Mouse (Mus musculus) regulatory T cell (primary cell): ENCODE measurements around the gene Kcnj5.

Experiments used
- in situ Hi-C: fragments of 300-600 bp; cut with MboI, MseI; formaldehyde crosslinking; loops from one replicate; pipeline ENCODE4 v1.15.1; 2025; ENCODE audit warnings: high pct_unique_total_duplicates

Kcnj5 gene

DNA sequence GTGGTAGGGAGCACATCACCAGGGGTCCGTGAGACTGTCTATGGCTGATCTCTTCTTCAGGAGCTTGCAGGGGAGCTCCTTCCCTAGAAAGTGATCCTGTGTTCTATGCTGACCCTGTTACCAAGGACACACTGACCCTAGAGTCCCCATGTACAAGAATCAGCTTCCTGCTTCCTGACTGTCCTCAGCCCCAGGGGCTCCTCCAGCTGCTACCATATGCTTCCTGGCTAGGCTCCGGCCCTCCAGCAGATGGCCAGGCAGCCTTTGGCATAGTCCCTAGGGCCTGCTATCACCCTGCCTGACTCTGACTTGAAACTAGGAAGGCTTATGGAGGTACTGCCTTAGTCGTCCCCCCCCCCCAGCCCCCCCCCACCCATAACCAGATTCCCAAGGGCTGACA is 24.0 kb downstream of the Kcnj5 start:
- in situ Hi-C loops: no loop called here

DNA sequence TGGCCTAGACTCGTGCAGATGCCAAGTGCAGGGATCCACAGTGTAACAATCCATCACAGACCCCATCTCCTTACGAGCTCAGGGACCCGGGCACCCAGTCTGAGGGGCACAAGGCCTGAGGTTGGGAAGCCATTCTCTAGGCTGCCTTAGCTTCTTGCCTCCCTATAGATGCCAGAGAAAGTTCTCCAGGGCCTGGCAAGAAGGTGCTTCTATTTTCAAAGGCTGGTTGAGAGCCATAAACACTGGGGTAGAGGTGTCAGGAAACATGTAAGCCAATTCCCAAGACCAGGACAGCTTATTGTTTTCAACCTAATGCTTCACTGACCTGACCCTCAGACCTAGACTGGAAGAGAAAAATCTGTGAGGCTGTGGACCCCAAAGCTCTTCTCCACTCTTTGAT is 28.2 kb downstream of the Kcnj5 start:
- in situ Hi-C loops: no loop called here

DNA sequence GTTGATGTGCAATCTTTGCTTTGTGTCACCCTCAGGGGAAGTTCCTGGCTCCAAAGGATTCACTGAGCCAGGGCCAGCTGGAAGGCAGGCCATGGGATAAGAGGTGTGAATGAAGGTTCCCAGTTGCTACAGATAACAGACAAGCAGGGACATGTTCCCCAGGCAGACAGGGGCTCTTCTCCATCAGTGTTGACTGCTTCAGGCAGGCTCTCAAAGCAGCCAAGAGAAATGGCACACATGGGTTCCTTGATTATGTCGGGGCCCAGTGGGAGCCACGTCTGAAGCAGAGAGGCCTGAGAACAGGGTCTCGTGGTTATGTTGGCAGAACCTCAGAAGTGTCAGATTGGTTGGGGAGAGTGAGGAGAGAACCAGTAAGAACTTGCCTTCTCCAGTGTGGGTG is 30.1 kb downstream of the Kcnj5 start:
- in situ Hi-C loops: no loop called here

GRCm38 (mm10) chr9:32312208-32312607 is 31.9 kb downstream of the Kcnj5 start:
- in situ Hi-C loops: no loop called here

DNA sequence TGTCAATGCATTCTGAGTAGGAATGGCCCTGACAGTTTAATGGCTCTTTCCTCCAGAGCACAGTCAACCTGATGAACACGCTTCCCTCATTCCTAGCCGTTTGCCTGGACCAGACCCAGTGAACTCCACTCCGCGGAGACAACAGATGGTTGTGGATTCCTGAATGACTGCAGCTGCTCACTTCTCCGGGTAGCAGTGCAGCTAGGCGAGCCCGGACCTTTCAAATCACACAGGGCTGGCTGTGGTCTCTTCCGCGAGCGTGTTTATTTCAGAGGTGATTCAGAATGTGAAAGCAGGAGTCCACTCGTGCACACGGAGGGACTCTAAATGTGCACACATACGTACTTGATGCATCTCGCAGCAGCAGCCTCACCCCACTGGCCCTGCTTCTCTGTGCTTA is 32.4 kb downstream of the Kcnj5 start:
- in situ Hi-C loops: no loop called here

GRCm38 (mm10) chr9:32302501-32303150 is 41.5 kb downstream of the Kcnj5 start:
- in situ Hi-C loops: no loop called here

GRCm38 (mm10) chr9:32295061-32295800 is 48.9 kb downstream of the Kcnj5 start:
- in situ Hi-C loops: no loop called here

DNA sequence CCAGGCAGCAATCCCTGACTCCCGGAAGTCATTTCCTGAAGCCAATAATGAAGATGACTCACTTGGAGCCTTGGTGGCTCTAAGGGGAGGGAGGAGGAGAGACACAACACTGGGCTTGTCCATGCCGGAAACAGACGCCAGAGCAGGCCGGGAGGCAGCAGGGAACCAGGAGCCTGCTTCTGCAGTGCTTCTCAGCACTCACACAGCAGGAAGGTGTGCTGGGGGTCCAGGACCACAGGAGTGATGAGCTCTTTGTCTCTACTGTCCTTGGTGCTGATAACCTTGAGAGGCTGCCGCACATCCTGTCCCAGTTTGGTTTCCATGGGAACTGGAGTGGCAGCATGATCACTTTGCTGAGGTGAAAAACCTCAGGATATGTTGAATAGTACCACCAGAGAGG is 51.5 kb downstream of the Kcnj5 start:
- in situ Hi-C loops: no loop called here

- in situ Hi-C loops: no loop called here
These were observed 52.5 kb downstream of the Kcnj5 start for GRCm38 (mm10) chr9:32291618-32292017.

DNA sequence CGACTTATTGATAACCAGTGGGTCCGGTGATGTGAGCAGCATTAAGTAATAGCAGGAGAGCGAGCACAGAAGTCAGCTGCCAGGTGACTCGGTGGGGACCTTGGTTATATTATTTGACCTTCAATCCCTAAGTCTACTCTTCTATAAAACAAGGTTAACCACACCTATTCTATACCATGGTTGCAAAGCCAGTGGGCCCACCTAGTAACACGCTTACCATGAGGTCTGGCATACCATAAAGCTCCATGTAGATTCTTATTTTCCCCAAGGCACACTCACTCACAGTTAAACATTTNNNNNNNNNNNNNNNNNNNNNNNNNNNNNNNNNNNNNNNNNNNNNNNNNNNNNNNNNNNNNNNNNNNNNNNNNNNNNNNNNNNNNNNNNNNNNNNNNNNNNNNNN is 60.6 kb downstream of the Kcnj5 start:
- in situ Hi-C loops: no loop called here

GRCm38 (mm10) chr9:32280456-32280855 is 63.7 kb downstream of the Kcnj5 start:
- in situ Hi-C loops: no loop called here

DNA sequence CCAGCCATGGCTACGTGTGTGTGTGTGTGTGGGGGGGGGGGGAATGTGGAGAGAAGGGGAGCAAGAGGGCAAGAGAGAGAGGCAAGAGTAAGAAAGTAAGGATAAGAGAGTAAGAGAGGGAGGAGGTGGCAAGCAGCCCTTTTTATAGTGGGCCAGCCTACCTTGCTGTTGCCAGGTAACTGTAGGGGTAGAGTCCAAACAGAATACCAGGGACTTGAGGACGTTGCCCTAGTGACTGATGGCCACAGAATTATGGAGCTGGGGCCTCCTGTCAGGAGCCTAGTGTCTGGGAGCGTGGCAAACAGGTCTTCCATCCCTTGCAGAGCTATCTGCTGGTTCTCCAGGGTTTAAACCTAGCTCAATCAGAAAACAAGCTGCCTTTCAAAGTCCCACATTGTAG is 64.4 kb downstream of the Kcnj5 start:
- in situ Hi-C loops: no loop called here

- in situ Hi-C loops: no loop called here
These were observed 66.1 kb downstream of the Kcnj5 start for GRCm38 (mm10) chr9:32278052-32278451.

DNA sequence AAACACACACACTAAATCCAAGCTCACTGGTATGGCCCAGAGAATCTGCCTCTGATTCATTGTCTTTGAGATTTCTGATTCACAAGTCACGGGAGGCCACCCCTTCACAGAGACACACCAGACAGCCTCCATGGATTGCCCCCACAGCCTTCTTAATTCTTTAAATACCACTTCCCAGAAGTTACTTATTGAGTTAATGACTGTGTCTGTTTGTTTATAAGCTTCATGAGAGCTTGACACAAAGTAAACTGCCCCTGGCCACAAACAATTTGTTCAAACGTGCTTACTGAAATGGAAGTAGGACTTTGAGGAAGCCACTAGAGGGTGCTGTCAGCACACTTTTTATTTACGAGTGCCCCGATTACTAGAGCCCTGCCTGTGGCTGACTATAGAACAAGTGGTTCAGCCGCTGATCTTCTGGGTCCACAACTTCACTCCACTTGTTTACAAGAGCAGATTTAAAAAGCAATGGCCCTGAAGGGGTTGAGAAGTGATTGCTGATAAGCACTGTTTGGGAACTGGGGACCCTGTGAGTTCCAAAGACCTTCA is 72.2 kb downstream of the Kcnj5 start:
- in situ Hi-C loops: loop anchor here (5.0 to 25.0 kb wide), 2 partner anchors 80 to 290 kb away; no protein-coding TSS in a partner anchor
